Mouse (Mus musculus): ENCODE measurements around the gene Setd5. TPM values are rescaled to one million over a fixed set of nuclear protein-coding genes. Genes with fewer than 3 reads are reported as not detected.

Gene Setd5
- 71.5 and 92.1 TPM in 2 replicates for total RNA-seq (2017)

DNA sequence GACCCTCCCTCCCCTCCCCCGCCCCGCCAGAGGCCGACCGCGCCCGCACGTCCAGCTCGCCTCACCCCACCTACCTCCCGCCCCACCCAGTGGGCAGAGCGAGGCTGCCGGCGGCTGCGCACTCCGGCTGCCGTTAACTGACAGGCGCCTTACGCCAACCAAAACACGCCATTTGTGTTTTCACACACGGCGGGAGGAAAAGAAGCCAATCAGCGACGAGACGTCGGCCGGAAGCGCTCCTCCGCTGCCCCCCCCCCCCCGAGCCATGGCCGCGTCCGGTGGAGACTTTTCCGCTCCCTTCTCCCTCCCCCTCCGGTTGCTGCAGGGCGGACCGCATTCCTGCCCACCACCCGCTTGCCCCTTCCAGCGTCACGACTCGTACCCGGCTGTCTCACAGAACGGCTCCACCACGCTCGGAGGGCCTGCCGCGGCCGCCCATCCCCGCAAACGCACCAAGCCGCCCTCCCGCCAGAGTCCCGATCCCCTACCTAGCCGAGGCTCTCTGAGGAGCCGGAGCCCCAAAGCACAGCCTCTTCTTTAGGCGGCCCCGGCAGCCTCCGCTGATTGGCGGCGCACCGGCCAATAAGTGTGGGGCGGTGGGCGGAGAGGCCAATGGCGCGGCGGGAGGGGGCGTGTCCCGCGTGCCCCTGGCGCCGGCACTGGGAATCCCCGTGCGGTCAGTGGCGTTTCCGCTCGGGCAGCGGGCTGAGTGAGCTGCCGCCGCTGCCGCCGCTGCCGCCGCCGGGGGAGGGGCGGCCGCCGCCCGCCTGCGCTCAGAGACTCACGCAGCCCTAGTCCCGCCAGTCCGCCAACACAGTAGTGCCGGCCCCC, at the start of gene Setd5:
TSS of gene Setd5 (plus strand) at position 680 of the 831 bp plus-strand sequence.
- peak; percentile 60 for ATAC-seq (replicated peaks; ENCODE audit: low read depth, poor library complexity, severe bottlenecking)

DNA sequence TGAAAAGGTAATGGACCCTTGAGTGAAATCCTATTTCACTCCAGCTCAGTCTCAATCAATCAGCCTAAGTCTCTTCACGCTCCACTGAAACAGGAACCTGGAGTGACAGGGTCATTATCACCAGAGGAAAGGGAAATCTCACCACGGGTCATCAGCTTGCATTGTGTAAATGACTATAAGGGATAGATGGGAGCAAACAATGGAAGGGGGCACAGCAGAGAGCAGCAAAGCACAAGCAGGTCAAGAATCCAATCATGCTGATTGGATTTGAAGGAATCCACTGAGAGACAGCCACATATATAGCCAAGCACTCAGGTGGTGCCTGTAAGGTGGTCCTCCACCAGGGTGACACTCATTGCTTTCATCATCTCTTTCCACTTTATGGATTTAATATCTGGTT, 49.7 kb upstream of the Setd5 start:
- ATAC-seq (replicated peaks; ENCODE audit: low read depth, poor library complexity, severe bottlenecking): no peak

DNA sequence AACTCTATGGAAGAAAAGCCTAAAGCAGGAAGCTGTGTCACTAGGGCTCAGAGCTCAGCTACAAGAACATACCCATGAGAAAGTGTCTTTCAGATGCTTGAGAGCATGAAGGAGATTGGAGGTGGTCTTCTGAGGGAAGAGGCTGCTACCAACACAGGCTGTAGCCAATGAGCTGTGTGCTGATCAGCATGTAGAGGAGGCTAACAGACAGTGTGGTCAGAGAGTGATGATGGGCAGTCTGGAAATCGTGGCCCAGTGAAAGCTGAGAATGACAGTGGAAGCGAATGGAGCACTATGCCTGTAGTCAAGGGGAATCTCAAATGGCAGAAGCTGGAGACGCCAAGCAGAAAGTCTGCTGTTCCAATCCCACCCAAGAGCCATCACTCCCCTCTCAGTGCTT, 48.2 kb upstream of the Setd5 start:
- ATAC-seq (replicated peaks; ENCODE audit: low read depth, poor library complexity, severe bottlenecking): no peak

DNA sequence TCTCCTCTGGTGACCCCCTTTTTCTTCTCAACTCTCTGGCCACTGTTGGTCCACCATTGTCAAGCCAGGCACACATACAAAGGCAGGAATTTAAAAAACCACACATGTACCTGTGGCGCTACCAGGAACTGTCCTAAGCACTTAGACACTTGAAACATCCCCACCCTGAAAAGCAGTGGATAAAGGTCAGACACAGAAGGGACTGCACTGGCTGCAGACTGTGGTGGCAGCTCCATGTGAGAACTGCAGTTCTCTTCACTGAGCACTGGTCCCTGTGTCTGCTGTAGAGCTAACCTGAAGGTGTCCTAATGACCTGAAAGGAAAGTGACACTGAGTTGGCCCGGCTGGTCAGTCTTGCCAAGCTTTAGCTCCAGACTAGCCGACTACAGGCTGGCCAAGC, 46.6 kb upstream of the Setd5 start:
- no peak for ATAC-seq (replicated peaks; ENCODE audit: low read depth, poor library complexity, severe bottlenecking)

DNA sequence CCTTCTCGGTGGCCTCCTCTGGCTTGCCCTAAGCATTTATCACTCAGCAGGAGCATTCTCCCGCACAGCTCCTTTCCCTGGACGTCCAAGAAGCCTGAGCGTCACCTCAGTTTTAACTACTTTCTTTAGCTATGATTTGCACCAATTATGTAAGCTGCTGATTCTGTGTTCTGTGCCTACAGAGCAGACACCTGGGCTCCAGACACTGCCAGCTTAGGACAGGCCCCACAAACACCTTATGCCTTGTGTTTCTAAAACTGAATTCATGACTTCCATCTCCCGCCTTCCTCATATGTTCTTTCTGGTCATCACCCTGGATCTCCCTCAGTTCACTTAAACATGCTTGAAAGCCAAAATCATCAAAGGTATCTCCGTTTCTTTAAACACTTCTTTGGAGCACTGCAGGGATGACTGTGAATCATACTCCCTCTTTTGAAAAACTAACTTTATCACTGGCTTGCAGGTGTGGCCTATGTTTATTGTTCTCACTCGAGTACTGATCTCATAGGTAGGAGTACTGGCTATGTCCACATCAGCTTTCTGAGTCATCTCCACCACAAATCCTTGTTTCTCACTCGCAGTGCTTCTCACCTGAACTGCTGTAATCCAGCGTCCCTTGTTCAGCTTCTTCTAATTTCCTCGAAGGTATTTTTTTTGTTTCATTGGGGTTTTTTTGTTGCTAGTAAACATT, 46.0 kb upstream of the Setd5 start:
- ATAC-seq (replicated peaks; ENCODE audit: low read depth, poor library complexity, severe bottlenecking): no peak

DNA sequence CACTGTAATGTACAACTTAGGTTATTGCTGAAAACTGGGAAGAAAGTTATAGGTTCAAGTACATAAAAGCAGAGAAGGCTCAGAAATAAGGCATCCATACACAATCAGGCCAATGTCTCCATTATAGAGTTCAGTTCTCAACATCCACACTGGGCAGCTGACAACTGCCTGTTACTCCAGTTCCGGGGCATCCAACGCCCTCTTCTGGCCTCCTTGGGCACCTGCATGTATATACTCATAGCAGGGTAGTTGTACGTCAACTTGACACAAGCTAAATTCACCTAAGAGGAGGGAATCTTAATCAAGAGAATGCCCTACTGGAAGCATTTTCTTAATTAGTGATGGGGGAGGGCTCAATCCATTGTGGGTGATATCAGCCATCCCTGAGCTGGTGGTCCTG, 45.0 kb upstream of the Setd5 start:
- ATAC-seq (replicated peaks; ENCODE audit: low read depth, poor library complexity, severe bottlenecking): no peak

DNA sequence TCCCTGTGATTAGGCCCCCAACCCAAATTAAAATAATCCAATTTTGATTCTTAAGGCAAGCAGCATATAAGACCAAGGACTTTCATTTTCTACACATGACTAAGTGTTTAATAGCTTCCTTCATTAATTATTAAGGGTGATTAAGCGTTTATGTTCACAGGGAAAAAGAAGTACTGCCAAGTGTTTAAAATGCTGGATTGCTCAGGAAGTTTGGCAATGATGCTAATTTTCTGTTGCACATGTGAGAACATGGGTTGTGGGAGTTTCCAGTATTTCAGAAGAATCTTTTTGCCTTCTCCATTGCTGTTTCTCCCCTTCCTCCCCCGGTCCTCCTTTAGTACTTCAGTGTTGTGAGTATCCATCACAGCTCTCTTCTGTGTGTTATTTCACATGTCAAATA, 44.0 kb upstream of the Setd5 start:
- ATAC-seq (replicated peaks; ENCODE audit: low read depth, poor library complexity, severe bottlenecking): no peak

DNA sequence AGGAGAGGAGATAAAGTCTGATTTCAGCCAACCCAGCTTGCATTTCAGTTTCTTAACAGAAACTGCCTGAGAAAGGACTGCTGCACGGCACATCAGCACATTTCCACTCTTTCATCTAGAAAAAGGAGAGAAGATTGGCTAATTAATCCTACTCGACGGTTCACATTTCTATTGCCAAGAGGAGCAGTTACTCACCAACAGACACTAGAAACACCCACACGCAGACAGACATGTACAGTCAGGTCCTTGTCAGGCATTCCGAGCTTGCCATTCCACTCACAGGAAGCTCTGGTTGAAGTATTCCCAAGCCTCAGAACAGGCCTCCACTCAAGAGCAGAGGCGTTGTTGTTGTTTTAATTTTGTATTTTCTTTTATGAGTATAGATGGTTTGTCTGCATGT, 42.7 kb upstream of the Setd5 start:
- no peak for ATAC-seq (replicated peaks; ENCODE audit: low read depth, poor library complexity, severe bottlenecking)

DNA sequence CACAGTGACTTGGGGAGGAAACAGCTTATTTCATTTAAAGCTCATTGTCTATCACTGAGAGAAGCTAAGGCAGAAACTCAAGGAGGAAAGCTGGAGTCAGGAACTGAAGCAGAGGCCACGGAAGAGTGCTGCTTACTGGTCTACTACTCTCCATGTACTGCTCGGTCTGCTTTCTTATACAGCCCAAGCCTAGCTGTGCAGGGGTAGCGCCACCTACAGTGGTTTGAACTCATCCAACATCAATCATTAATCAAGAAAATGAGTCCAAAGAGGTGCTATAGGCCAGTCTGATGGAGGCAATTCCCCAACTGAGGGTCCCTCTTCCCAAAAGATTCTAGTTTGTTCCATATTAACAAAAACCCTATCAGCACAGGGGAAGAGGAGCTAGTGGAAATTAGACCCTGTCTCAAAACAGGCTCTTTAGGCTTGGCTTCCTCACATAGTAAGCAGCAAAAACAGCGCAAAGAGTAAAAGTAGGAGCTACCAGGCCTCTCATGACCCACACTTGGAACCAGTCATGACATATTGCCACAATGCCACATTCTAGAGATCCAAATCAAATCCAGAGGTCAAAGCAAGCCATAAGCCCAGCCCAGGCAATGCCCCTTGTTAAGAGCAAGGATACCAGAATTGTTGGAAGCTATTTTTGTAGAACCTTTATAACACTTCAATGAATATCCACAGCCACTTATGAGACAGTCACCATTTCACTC, 40.5 kb upstream of the Setd5 start:
- no peak for ATAC-seq (replicated peaks; ENCODE audit: low read depth, poor library complexity, severe bottlenecking)

DNA sequence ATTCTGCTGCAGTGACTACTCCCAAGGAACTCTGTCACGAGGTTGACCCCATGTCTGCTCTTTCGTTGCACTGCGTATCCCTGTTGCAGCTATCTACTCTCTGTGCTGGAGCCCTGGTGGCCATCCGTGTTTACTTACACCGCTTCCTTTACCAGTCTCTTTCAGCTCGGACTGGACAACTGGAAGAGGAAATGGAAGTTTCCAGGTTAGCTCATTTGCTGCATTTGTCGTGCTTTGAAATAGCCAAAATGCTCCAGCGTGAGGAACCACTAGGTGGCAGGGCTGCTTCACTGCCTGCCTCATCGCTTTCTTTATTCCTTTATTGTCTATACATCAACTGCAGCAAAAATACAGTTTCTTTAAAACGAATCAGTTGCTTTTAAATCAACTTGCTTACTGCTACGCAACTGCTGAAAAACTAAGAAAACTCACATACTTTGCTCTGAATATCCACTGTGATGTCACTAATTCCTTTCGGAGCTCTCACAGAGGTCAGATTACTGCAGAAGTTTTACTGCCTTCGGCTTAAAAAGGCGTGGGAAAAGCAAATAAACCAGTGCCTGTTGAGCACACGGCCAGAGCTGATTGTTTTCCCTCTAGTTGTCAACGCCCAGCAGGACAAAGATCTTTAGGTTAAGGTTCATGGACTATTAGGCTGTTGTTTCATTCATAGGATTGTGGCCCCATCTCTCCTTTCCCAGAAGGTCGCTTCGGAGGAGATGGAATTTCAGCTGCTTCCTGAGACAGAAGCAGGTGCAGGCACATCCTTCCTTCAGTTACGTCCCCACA, 39.0 kb upstream of the Setd5 start:
- ATAC-seq (replicated peaks; ENCODE audit: low read depth, poor library complexity, severe bottlenecking): peak; percentile 72

DNA sequence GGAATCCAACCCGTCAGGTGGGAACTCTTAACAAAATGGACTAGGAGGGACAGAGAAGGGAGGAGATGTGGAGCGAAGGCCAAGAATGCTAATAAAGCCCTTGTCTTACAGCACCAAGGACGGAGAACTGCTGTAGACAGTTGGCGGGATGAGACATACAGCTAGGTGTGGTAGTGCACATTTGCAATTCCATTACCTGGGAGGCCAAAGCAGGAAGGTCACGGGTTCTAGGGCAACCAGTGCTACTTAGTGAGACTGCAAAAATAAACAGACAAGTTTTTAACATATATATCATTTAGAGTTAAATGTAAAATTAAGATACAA, 38.5 kb upstream of the Setd5 start:
- ATAC-seq (replicated peaks; ENCODE audit: low read depth, poor library complexity, severe bottlenecking): no peak

DNA sequence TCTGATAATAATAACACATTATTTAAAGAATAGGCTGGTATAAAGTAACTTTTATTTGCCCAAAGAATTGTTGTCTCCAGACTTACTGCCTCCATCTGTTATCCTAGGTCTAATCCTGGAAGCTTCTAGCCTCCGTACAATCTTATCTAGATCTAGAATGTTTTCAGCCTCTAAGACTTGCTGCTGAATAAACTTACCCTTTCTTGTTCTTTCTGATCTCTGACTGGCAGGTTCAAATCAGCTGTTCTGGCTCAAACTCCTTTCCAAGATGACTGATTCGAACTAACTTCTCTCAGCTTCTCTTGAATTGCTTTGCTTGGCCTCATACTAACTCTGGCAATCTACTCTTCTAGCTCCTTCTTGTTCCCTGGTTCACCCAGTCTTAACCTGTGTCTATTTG, 36.8 kb upstream of the Setd5 start:
- ATAC-seq (replicated peaks; ENCODE audit: low read depth, poor library complexity, severe bottlenecking): no peak

DNA sequence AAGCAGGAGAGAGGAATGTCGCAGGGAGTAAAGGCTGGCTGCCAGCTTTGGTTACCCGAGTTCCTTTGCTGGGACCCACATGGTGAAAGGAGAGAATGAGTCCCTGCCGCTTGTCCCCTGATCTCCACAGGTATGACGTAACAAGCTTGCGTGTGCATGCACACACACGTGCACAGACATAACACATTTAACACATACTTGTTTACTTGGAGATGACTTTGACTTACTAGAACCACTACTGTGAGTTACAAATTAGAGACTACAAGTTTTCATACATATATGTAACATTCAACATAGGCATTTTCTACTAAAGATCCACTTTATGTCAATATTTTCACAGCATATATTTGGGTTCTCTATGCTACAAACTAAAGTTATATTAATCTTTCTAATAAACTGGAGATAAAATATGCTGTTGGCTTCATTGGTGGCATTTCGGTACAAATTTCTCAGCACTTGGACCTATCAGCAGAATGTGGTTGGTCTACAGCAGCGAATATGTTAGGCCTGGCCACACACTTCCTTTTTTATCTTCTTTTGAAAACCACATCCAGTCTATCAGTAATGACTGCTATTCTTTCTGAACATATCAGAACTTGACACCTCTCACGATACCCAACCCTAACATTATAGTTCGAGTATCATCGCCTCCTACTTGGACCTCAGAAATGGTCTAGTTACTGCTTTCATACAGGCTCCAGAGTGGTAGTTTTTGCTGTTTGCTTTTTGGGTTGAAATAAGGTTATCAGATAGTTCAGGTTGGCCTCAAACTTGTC, 35.8 kb upstream of the Setd5 start:
- ATAC-seq (replicated peaks; ENCODE audit: low read depth, poor library complexity, severe bottlenecking): peak; percentile 37

DNA sequence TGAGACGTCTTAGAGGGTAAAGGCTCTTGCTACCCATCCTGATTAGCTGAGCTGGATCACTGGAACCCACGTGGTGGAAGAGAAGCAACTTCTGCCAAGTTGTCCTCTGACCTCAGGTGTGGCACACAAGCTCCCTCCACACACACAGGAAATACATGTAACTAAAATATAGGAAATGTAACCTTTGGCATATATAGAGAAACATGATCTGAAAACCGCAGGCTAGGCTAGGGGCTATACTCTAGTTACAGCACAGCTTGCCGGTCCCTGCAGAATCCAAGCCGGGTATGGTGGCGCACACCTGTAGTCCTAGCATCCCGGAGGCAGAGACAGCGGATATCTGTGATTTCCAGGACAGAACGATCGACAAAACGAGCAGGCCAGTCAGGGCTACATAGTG, 31.6 kb upstream of the Setd5 start:
- ATAC-seq (replicated peaks; ENCODE audit: low read depth, poor library complexity, severe bottlenecking): peak; percentile 4; the same call in 1 of the 2 replicates

DNA sequence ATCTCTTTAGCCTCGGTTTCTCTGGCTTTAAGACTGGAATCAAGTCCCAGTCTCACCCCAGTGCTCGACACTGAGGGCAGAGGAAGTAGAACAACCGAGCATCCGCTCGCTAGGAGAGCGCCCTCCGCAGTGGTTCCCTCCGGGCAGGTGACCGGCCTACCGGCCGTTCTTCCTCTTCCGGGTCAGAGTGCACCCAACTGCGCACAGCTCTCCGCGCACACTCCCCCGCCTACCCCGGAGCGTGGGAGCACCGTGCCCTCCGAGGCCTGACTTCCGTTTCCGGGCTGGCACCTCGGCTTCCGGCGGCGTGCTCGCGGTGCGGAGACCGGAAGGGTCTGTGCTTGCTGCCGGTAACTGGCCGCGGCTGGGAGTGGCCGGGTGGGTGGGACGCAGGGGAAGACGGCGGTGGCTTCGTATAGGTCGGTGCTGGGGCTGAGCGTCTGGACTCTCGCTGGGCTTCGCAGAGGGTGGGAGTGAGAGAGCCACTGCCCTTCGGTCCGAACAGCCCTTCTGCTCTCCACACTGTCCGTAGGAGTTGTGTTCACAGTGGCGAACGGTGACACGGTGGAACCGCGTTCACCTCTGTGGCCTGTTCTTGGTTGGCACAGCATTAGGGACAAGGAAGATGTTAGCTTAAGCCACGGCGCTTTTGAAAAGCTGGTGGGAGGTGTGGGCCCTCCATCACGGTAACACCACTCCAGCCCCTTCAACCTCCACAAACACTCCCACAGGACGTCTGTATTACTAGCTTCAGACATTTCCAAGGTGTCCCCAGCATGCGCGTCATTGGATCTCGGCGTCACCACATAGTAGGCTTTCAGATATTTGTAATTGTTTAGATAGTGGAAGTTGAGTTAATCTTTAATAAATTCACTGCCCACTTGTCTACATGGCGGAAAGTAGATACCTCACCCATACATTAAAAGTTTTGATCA, 30.9 kb upstream of the Setd5 start, which contains the start of gene Thumpd3:
TSS of gene Thumpd3 (plus strand) at position 185 of the 935 bp plus-strand sequence.
- peak; percentile 91 for ATAC-seq (replicated peaks; ENCODE audit: low read depth, poor library complexity, severe bottlenecking)

DNA sequence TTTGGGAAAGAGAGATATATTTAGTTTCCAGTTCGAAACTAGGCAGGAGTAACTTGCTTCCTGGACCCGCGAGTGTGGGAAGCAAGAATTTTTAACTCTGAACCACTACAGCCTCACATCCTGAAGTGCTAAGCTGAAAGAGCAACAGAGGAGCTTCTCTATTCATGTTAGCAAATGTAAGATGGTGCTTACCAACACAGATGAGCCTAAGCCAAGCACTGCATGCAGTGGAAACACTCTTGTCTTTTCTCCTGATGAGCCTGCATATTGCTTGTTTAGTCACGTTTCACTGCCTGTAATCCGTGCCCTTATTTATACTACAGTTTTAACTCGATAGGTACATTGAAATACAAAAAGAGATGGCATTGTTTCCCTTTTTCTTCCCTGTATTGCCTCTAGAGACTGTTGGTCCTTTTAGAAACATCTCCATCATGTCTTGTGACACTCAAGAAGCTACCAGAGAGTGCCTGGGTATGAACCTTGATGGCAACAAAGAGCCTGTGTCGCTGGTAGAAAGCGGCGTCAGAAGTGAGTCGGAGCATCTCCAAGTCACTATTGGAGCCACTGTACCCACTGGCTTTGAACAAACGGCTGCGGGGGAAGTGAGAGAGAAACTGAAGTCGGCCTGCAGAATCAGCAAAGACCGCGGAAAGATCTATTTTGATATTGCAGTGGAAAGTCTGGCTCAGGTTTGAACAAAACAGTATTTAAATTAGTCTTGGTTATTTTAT, 30.0 kb upstream of the Setd5 start:
- no peak for ATAC-seq (replicated peaks; ENCODE audit: low read depth, poor library complexity, severe bottlenecking)

DNA sequence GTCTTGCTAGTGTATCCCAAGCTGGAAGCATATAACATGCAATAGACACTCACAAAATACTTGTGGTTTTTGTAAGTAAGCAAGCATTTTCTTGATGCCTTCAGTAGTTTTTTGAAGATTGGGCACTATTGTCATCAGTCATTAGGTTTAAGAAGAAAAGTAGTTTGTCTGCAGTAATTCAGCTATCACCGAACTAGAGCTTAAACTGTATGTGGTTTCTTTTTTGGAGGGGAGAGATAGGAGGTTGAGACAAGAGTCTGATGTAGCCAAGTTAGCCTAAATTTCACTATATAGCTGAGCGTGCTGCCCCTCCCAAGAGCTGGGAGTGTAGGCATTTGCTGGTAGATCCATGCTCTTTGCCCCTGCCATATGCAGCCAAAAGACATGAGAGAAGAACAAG, 28.8 kb upstream of the Setd5 start:
- ATAC-seq (replicated peaks; ENCODE audit: low read depth, poor library complexity, severe bottlenecking): no peak

DNA sequence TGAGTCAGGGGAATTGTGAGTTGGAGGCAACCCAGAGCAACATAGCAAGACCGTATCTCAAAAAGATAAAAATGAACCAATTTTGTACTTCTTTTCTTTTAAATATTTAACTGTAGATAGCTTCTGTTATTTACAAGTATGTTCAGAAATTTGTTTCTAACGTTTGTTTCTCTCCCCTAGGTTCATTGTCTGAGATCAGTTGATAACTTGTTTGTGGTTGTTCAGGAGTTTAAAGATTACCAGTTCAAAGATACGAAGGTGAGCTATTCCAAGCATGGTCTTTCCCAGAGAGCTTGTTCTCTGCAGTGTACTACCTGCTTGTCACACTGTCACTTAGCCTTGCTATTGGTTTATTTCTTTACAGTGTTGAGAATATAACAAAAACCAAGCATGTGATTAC, 28.0 kb upstream of the Setd5 start:
- ATAC-seq (replicated peaks; ENCODE audit: low read depth, poor library complexity, severe bottlenecking): no peak

Measured in common myeloid progenitor, adult 5-6 weeks (primary cell).